Mouse (Mus musculus) kidney, adult 2 months (tissue): Measurements from ENCODE around the gene Arhgdia.

Source experiments
- CTCF ChIP-seq: fragments of 200-500 bp; conservative IDR thresholded peaks from 2 replicates; pipeline ENCODE4 v1.5.1; 2011; ENCODE audit warnings: low read depth, mild to moderate bottlenecking, control low read depth, low read length, moderate library complexity, mixed read lengths; ENCODE audit not compliant: insufficient read depth, insufficient read length
- POLR2A ChIP-seq: fragments of 200-500 bp; IDR thresholded peaks from one replicate; pipeline ENCODE4 v1.6.1; 2011; ENCODE audit warnings: low read depth, low read length, control low read depth

- TF ChIP-seq POLR2A (no peak), CTCF (no peak)
Measured at GRCm38 (mm10) chr11:120605667-120606066, 24.2 kb upstream of the Arhgdia start.
